Mouse (Mus musculus) kidney, postnatal 0 days (tissue): Measurements from ENCODE around the gene Sec22b. TPM values are rescaled to one million over a fixed set of nuclear protein-coding genes. Genes with fewer than 3 reads are reported as not detected.

Experiments
- ATAC-seq: fragments of 200-750 bp; cut with Nextera tagmentation; replicated peaks from 2 replicates; pipeline ENCODE4 v1.8.0; 2017; ENCODE audit warnings: low read depth, moderate number of reproducible peaks, moderate TSS enrichment, moderate library complexity; ENCODE audit not compliant: low FRiP score
- DNase-seq: peaks from one replicate; pipeline ENCODE4 v3.0.0-alpha.2; 2016; ENCODE audit warnings: low spot score
- H3K27ac ChIP-seq: fragments of 300-500 bp; sonication (generic); 2 replicates; pipeline ENCODE4 v1.5.1; 2014; ENCODE audit warnings: mild to moderate bottlenecking
- H3K27me3 ChIP-seq: fragments of 300-500 bp; sonication (generic); 2 replicates; pipeline ENCODE4 v1.6.1; 2014; ENCODE audit warnings: low read length, mixed read lengths; ENCODE audit not compliant: insufficient read depth
- H3K36me3 ChIP-seq: fragments of 300-500 bp; sonication (generic); 2 replicates; pipeline ENCODE4 v1.6.1; 2014; ENCODE audit warnings: low read length, mixed read lengths; ENCODE audit not compliant: insufficient read depth
- H3K4me1 ChIP-seq: fragments of 300-500 bp; sonication (generic); replicated peaks from 2 replicates; pipeline ENCODE4 v1.6.1; 2014; ENCODE audit warnings: antibody characterized with exemption, low read length, mixed read lengths; ENCODE audit not compliant: insufficient read depth
- H3K4me2 ChIP-seq: fragments of 300-500 bp; sonication (generic); 2 replicates; pipeline ENCODE4 v1.6.1; 2014; ENCODE audit warnings: mild to moderate bottlenecking, low read length, moderate library complexity, mixed read lengths
- H3K4me3 ChIP-seq: fragments of 300-500 bp; sonication (generic); replicated peaks from 2 replicates; pipeline ENCODE4 v1.5.1; 2014; ENCODE audit warnings: low read depth, low read length
- H3K9ac ChIP-seq: fragments of 300-500 bp; sonication (generic); 2 replicates; pipeline ENCODE4 v1.6.1; 2014; ENCODE audit warnings: low read depth, low read length
- H3K9me3 ChIP-seq: fragments of 300-500 bp; sonication (generic); replicated peaks from 2 replicates; pipeline ENCODE4 v1.6.1; 2016; ENCODE audit warnings: low read length, inconsistent platforms, mixed read lengths
- CTCF ChIP-seq: IDR thresholded peaks from 2 replicates; pipeline ENCODE4 v1.5.1; 2016; ENCODE audit warnings: antibody characterized with exemption, low read depth, mild to moderate bottlenecking, moderate library complexity
- WGBS: fragments of 180-500 bp; shearing (Covaris S2); extraction: QIAGEN DNeasy Blood & Tissue Kit; methylation state at CpG from one replicate; pipeline ENCODE4 v1.1.7; 2014; 5-methylcytosine and 5-hydroxymethylcytosine counted together
- polyA plus RNA-seq: library from polyadenylated mRNA; unstranded; fragments of >200 nt; fragmentation: Nextera tagmentation; extraction: Ambion mirVana; gene quantifications from 2 replicates; pipeline ENCODE4 v1.2.1, GENCODE M21; 2015

The Sec22b gene
- polyA plus RNA-seq = 97.7 and 102 TPM in 2 replicates

DNA sequence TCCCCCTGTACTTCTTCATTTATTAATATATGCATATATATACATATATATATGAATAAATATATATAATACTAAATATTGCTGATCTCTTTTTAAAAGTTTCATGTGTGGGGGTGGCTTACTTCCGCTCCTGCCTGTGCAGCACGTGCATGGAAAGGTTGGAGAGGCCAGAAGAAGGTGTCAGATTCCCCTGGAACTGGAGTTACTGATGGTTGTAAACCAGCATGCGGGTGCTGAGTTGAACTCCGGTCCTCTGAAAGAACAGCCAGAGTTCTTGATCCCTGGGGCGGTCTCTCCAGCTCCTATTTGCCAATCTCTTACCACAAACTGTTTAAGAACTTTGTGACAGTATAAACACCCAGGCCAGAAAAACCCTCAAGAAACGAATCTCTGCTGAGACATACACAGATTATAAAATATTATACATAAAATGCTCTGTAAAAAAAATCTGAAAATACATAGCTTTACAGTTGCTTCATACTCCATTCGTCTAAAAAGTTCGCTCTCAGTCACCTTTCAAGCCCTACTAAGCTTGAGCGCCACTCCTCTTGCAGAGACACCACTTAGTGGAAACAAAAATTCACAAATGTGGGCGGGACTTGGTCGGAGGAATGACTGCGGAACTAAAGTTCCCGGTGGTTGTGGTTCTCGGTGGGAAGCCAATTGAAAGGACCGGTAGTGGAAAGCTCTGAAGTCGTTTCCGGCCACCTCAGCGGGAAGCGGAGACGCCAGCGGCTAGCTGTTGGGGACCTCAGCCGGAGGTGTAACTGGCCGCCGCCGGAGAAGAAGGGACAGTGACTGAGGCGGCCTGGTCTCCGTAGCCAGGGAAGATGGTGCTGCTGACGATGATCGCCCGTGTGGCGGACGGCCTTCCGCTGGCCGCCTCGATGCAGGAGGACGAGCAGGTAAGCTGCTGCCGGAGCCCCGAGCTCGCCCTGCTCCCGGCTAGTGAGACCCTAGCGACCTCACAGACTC is at the start of gene Sec22b:
Sec22b (plus strand) TSS at position 675 of the 975 bp plus-strand sequence.
- ATAC-seq (peak; percentile 85), DNase-seq (peak; percentile 95)
- H3K4me3 ChIP-seq = peak within 1 kb of the TSS; percentile 99
- no peaks in the 10 kb centered on the region for H3K36me3 ChIP-seq
- no peaks in the 10 kb centered on the region for H3K9me3 ChIP-seq
- peaks cover 10% of the 10 kb centered on the region for H3K4me1 ChIP-seq
- peak within 1 kb of the TSS; percentile 90 for H3K4me2 ChIP-seq
- TF ChIP-seq CTCF = no peak
- H3K27me3 ChIP-seq = no peaks in the 10 kb centered on the region
- peak within 1 kb of the TSS; percentile 96 for H3K9ac ChIP-seq
- H3K27ac ChIP-seq = peak within 1 kb of the TSS; percentile 67
- WGBS = 2% methylated on average over 41 of the region's 41 CpGs

GRCm38 (mm10) chr3:97851803-97852202 is 49.2 kb upstream of the Sec22b start:
- no peak for TF ChIP-seq CTCF
- no peak overlapping the region for H3K4me2 ChIP-seq
- no peaks in the 10 kb centered on the region for H3K27me3 ChIP-seq
- no peak overlapping the region for H3K9ac ChIP-seq
- ATAC-seq (no peak), DNase-seq (no peak)
- H3K36me3 ChIP-seq = no peaks in the 10 kb centered on the region
- H3K27ac ChIP-seq = no peak overlapping the region
- 72% methylated on average over 2 of the region's 2 CpGs for WGBS
- no peaks in the 10 kb centered on the region for H3K9me3 ChIP-seq
- no peaks in the 10 kb centered on the region for H3K4me1 ChIP-seq
- no peak overlapping the region for H3K4me3 ChIP-seq

DNA sequence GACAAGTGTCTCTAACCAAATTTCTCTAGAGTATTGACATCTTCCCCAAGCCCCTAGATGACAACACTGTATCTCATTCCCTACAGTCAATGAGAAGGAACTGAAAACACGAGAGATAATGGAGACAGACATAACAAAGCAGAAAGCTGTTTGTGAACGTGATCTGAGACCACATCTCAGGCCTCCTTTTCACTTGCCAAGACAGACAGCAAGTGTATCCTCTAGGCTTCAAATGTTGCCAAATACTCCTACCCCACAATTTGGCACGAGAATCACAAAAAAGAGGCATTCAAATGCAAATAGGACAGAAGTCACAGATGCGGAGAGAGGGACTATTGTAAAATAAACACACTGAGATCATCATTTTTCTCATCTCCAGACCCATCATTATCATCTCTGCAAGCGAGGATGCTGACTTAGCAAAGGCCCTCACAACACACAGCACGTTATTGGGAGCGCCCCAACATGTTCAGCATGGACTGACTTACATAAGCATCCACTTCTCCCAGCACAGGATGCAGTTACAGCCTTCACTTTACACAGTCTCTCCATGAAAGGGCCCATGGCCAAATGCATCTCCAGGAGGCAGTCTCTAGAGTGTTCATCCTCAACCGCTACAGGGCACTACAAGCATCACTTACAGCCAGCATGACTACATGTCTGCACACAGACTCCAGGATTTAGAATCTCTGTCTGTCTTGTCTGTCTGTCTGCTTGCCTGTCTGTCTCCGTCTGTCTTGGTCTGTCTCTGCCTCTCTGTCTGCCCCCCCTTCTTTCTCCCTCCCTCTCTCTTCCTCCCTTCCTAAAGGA is 46.2 kb upstream of the Sec22b start:
- Histone ChIP-seq H3K36me3 (no peaks in the 10 kb centered on the region), H3K4me1 (no peaks in the 10 kb centered on the region), H3K27ac (no peak overlapping the region), H3K4me3 (no peak overlapping the region), H3K4me2 (no peak overlapping the region), H3K9me3 (no peaks in the 10 kb centered on the region), H3K27me3 (no peaks in the 10 kb centered on the region), H3K9ac (no peak overlapping the region)
- ATAC-seq (no peak), DNase-seq (no peak)
- 76% methylated on average over 9 of the region's 9 CpGs for WGBS
- TF ChIP-seq CTCF = no peak

GRCm38 (mm10) chr3:97859400-97859799 is 41.6 kb upstream of the Sec22b start:
- no peak for TF ChIP-seq CTCF
- H3K4me2 ChIP-seq = no peak overlapping the region
- H3K36me3 ChIP-seq = no peaks in the 10 kb centered on the region
- DNase-seq (no peak), ATAC-seq (no peak)
- H3K27ac ChIP-seq = no peak overlapping the region
- H3K9ac ChIP-seq = no peak overlapping the region
- WGBS = 61% methylated on average over 1 of the region's 1 CpGs
- no peak overlapping the region for H3K4me3 ChIP-seq
- no peaks in the 10 kb centered on the region for H3K9me3 ChIP-seq
- no peaks in the 10 kb centered on the region for H3K27me3 ChIP-seq
- no peaks in the 10 kb centered on the region for H3K4me1 ChIP-seq

DNA sequence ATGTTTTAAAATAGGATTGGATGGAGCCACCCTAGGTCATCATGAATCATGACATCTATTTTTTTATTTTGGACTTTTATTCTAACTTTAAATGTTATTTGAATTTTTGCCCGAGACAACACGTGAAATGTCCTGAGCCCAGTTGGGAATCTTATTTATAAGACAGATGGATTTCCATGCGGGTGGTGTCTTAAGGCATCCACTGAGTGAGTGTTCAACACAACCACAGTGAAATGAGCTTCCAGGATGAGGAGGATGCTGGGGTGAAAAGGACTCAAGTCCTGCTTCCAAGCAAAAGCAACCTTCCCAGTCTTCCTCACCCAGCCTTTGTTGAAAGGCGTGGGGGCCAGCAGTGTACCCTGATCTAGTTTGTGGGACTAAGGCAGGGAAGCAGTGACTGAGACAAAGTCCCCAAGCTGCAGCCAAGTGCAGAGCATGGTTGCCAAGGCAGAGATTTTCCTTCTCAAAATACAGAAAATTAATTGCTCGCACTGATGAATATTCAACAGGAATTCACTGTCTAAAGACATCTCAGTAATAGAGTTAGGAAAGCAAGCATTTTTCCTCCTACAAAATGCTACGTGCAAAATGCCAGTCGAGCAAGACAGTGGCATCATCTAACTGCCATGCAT is 40.1 kb upstream of the Sec22b start:
- Histone ChIP-seq H3K36me3 (no peaks in the 10 kb centered on the region), H3K27me3 (no peaks in the 10 kb centered on the region), H3K9me3 (no peaks in the 10 kb centered on the region), H3K4me1 (no peaks in the 10 kb centered on the region), H3K27ac (no peak overlapping the region), H3K4me2 (no peak overlapping the region), H3K9ac (no peak overlapping the region), H3K4me3 (no peak overlapping the region)
- no peak for TF ChIP-seq CTCF
- ATAC-seq = no peak
- DNase-seq = no peak
- WGBS = 87% methylated on average over 7 of the region's 7 CpGs

GRCm38 (mm10) chr3:97866696-97867095 is 34.3 kb upstream of the Sec22b start:
- Histone ChIP-seq H3K9ac (no peak overlapping the region), H3K4me3 (no peak overlapping the region), H3K9me3 (no peaks in the 10 kb centered on the region), H3K4me1 (no peaks in the 10 kb centered on the region; the same call in none of the 2 replicates), H3K36me3 (no peaks in the 10 kb centered on the region), H3K27me3 (peaks cover 8% of the 10 kb centered on the region; the same call in 1 of the 2 replicates), H3K4me2 (peak overlapping the region; percentile 83; the same call in 1 of the 2 replicates), H3K27ac (no peak overlapping the region)
- ATAC-seq = no peak
- DNase-seq = no peak
- TF ChIP-seq CTCF = no peak
- 57% methylated on average over 4 of the region's 4 CpGs for WGBS
